Mouse (Mus musculus) stomach, postnatal 0 days (tissue): Measurements from ENCODE around the gene Rock2.

Experiments used
- CTCF ChIP-seq: IDR thresholded peaks from 2 replicates; pipeline ENCODE4 v1.5.1; 2016; ENCODE audit warnings: antibody characterized with exemption, low read depth, mild to moderate bottlenecking, moderate library complexity
- EP300 ChIP-seq: optimal IDR thresholded peaks from 2 replicates; pipeline ENCODE3; 2016; ENCODE audit warnings: antibody characterized with exemption

DNA sequence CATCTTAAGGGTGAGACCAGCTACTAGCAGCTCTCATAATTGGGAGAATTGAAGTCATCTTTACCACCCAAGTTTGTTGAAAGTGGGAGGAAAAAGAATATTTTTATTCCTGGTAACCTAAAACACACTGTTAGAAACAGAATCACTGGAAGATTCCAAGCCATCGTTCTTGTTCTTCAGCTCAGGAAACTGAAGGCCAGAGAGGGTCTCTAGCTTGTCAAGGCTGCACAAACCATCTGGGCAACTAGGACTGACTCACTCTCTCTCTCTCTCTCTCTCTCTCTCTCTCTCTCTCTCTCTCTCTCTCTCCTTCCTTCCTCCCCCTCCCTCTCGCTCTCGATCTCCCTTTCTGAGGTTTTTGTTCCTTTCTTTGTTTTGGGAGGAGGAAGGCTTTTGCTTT lies 33.7 kb upstream of the Rock2 start:
- TF ChIP-seq CTCF (no peak), EP300 (no peak)
